Mouse (Mus musculus) spleen, adult 2 months (tissue): ENCODE data around the gene Mrpl38.

Experiments
- CTCF ChIP-seq: fragments of 200-500 bp; IDR thresholded peaks from 2 replicates; pipeline ENCODE4 v1.5.1; 2011; ENCODE audit warnings: mild to moderate bottlenecking, inconsistent platforms; ENCODE audit not compliant: insufficient read depth, insufficient read length, insufficient replicate concordance; ENCODE audit errors: extremely low read depth
- POLR2A ChIP-seq: fragments of 200-500 bp; IDR thresholded peaks from 2 replicates; pipeline ENCODE4 v1.6.1; 2011; ENCODE audit warnings: low read depth, low read length, inconsistent platforms

GRCm38 (mm10) chr11:116110131-116110530 lies 28.5 kb downstream of the Mrpl38 start:
- no peak for TF ChIP-seq CTCF
- TF ChIP-seq POLR2A, result no peak
